Mouse (Mus musculus): ENCODE data around the gene Fgfr2. TPM values are rescaled to one million over a fixed set of nuclear protein-coding genes. Genes with fewer than 3 reads are reported as not detected.
"Not testable (repeated sequence)": the region's sequence is repeated elsewhere in the genome, so short reads cannot be mapped to it uniquely, and the experiment has no call there.

Gene Fgfr2
- polyA plus RNA-seq, 1 experiment = 52.3 TPM

GRCm38 (mm10) chr7:130435776-130436175 lies 2687.4 kb downstream of the Fgfr2 start:
- DNase-seq (ENCODE audit: low read depth) = no peak
- TF ChIP-seq POLR2A (IDR thresholded peaks at IDR 0.05; ENCODE audit: borderline replicate concordance, extremely low read depth, insufficient read depth, insufficient read length, poor library complexity, severe bottlenecking) = no peak
- TF ChIP-seq CTCF (IDR thresholded peaks at IDR 0.05; ENCODE audit: borderline replicate concordance, extremely low read depth, insufficient read depth, insufficient read length) = no peak

DNA sequence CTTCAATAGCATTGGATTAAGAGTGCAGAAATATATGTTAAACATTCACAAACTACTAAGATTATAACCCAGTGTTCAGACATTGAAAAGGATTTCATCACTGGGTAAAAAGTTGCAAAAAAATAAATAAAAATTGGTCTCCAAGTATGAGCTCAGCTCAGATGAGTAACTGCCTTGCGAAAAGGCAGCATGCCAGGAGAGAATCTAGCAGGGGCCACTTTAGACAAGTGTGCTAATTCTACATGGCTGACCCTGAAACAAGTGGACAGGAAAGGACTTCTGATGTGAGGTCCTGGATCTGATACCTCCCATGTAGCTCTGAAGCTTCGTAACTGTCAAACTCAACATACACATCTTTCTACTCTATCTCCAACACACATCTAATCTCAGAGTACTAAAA lies 2691.0 kb downstream of the Fgfr2 start:
- TF ChIP-seq CTCF (IDR thresholded peaks at IDR 0.05; ENCODE audit: borderline replicate concordance, extremely low read depth, insufficient read depth, insufficient read length) (no peak), POLR2A (IDR thresholded peaks at IDR 0.05; ENCODE audit: borderline replicate concordance, extremely low read depth, insufficient read depth, insufficient read length, poor library complexity, severe bottlenecking) (no peak)

DNA sequence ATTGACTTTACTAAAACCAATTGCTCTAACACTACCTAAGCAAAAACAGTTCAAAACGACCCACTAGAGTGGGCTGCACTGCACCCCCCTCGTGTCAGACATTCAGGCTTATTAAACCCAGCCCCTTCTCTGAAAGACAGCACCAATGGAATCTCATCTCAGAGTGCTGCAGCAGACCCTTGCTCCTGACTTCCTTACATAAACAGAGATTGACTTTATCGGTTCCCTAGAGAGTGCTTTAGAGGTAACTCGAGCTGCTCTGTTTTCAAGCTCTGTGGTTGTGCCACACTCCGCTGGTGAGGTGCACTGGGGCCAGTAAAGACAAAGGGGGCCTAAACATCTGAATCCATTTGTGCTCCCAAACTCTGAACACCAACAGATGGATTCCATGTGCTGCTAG lies 2696.6 kb downstream of the Fgfr2 start:
- TF ChIP-seq POLR2A (IDR thresholded peaks at IDR 0.05; ENCODE audit: borderline replicate concordance, extremely low read depth, insufficient read depth, insufficient read length, poor library complexity, severe bottlenecking) (no peak), CTCF (IDR thresholded peaks at IDR 0.05; ENCODE audit: borderline replicate concordance, extremely low read depth, insufficient read depth, insufficient read length) (no peak)
- peak; percentile 13 for DNase-seq (ENCODE audit: low read depth)

More for the DNA sequence above, 2691.0 kb downstream of the Fgfr2 start:
- no peak for DNase-seq (ENCODE audit: low read depth)

- TF ChIP-seq POLR2A (IDR thresholded peaks at IDR 0.05; ENCODE audit: borderline replicate concordance, extremely low read depth, insufficient read depth, insufficient read length, poor library complexity, severe bottlenecking) = no peak
- TF ChIP-seq CTCF (IDR thresholded peaks at IDR 0.05; ENCODE audit: borderline replicate concordance, extremely low read depth, insufficient read depth, insufficient read length) = no peak
Observed at GRCm38 (mm10) chr7:130425991-130426390, 2697.2 kb downstream of the Fgfr2 start.

DNA sequence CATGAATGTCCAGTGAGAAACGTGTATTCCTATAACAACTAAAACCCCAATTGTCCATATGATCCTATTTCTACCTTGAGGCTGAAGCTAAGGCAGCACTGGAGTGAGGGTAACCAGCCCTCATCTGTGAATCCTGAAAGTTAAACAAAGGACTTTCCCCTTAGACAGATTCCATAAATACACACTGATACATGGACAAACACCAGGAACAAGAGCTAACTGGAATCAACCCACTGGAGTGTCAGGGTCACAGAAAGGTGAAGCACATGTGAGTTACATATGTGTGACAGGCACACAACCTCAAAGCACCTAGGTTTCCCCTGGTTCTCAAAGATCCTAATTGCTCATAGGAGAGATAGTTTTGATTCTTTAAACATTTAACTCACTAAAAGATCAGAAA lies 2703.2 kb downstream of the Fgfr2 start:
- TF ChIP-seq POLR2A (IDR thresholded peaks at IDR 0.05; ENCODE audit: borderline replicate concordance, extremely low read depth, insufficient read depth, insufficient read length, poor library complexity, severe bottlenecking) = no peak
- DNase-seq (ENCODE audit: low read depth) = no peak

More at GRCm38 (mm10) chr7:130425991-130426390, 2697.2 kb downstream of the Fgfr2 start:
- DNase-seq (ENCODE audit: low read depth) = no peak

DNA sequence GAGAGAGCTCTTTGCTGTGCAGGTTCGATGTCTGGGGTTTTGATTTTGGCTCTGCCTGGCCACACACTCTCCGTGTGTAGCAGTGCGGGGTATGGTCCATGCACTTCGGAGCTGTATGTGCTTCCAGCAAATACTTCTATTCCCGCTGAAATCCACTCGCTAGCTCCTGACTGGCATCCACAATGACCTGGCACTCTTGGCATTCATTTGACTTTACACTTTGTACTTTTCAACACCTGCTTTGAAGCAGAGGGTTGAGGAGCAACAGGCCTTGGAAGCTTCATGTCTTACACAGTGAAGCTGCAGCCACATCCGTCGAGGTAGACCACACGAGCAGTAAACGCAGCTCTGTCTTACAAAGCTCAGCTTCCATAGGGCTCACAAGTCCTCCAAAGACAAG lies 2715.5 kb downstream of the Fgfr2 start:
- TF ChIP-seq POLR2A (IDR thresholded peaks at IDR 0.05; ENCODE audit: borderline replicate concordance, extremely low read depth, insufficient read depth, insufficient read length, poor library complexity, severe bottlenecking) (no peak), CTCF (IDR thresholded peaks at IDR 0.05; ENCODE audit: borderline replicate concordance, extremely low read depth, insufficient read depth, insufficient read length) (no peak)
- peak; percentile 11 for DNase-seq (ENCODE audit: low read depth)

DNA sequence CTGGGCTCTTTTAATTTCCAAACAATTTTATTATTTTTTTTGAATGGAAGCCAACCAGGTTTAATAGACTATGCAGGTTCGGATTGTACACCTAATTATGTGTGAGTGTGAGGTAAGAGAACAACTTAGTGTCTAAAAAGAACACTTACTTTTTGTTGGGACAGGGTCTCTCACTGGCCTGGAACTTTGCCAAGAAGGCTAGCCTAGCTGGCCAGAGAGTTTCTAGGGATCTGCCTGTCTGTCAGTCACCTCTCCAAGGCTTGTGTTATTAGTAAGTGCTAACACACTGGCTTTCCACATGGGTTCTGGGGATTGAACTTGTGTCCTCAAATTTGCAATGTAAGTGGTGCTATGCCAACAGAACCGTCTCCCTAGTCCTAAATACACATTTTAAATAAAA lies 2719.8 kb downstream of the Fgfr2 start:
- peak; percentile 64 for DNase-seq (ENCODE audit: low read depth)

DNA sequence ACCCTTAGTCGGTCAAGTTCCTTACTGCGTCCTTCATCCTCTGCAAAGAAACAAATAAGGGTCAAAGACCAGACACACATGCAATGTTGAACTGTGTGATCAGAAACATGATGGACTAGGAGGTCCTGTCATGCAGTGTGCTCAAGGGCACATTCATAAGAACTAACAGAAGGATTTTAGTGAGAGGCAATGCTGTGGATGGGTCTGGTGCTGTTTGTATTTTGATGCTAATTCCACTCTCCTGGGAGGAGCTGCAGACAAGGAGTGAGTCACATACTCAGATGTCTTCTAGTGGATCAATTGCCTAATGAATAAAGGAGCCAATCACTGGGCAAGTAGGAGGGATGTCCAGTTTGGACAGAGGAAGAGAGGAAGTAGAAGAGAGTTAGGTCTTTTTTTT lies 2728.5 kb downstream of the Fgfr2 start:
- TF ChIP-seq CTCF (IDR thresholded peaks at IDR 0.05; ENCODE audit: borderline replicate concordance, extremely low read depth, insufficient read depth, insufficient read length) (no peak), POLR2A (IDR thresholded peaks at IDR 0.05; ENCODE audit: borderline replicate concordance, extremely low read depth, insufficient read depth, insufficient read length, poor library complexity, severe bottlenecking) (no peak)
- DNase-seq (ENCODE audit: low read depth) = no peak

More for the DNA sequence above, 2719.8 kb downstream of the Fgfr2 start:
- TF ChIP-seq CTCF (IDR thresholded peaks at IDR 0.05; ENCODE audit: borderline replicate concordance, extremely low read depth, insufficient read depth, insufficient read length) = no peak
- TF ChIP-seq POLR2A (IDR thresholded peaks at IDR 0.05; ENCODE audit: borderline replicate concordance, extremely low read depth, insufficient read depth, insufficient read length, poor library complexity, severe bottlenecking) = no peak

- not testable (repeated sequence) for DNase-seq (ENCODE audit: low read depth)
Observed at GRCm38 (mm10) chr7:130390060-130390459, 2733.1 kb downstream of the Fgfr2 start.

GRCm38 (mm10) chr7:130386308-130386707 lies 2736.8 kb downstream of the Fgfr2 start:
- peak; percentile 58 for DNase-seq (ENCODE audit: low read depth)
- no peak for TF ChIP-seq CTCF (IDR thresholded peaks at IDR 0.05; ENCODE audit: borderline replicate concordance, extremely low read depth, insufficient read depth, insufficient read length)
- no peak for TF ChIP-seq POLR2A (IDR thresholded peaks at IDR 0.05; ENCODE audit: borderline replicate concordance, extremely low read depth, insufficient read depth, insufficient read length, poor library complexity, severe bottlenecking)

DNA sequence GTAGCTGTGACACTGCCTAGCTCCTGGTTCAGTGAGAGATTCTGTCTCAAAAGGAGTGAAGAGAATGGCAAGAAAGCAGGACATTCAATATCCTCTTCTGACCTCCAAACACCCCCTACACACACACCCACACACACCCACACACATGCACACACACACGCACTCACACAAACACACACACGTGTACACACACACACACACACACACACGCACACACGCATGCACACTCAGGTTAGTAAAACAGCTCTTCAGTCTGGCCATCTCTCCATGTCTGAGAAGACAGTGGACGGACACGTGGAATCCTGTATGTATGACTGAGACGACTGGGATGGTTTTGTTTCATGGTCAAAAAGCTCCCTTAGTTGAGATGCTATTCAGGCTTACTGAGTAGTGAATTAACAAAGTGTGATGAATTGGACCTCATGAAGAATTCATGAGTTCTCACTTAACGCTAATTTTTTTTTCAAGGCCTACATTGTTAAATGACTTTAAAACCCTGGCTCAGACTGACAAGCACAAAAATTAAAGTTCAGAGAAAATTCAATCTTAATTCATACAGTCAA lies 2737.3 kb downstream of the Fgfr2 start:
- TF ChIP-seq CTCF (IDR thresholded peaks at IDR 0.05; ENCODE audit: borderline replicate concordance, extremely low read depth, insufficient read depth, insufficient read length) (no peak), POLR2A (IDR thresholded peaks at IDR 0.05; ENCODE audit: borderline replicate concordance, extremely low read depth, insufficient read depth, insufficient read length, poor library complexity, severe bottlenecking) (no peak)

DNA sequence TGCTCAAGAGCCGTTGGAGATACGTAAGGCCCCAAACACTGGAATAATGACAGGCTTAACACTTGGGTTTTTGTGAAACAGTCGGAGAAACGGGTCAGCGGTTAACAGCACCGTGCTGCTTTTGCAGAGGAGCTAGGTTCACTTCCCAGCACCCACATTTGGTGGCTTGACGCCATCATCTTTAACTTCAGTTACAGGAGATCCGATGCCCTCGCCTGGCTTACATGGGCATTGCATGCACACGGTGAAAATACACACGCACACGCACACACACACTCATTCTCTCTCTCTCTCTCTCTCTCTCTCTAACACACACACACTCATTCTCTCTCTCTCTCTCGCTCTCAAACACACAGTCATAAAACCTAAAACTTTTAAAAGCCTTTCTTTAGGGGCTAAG lies 2741.0 kb downstream of the Fgfr2 start:
- DNase-seq (ENCODE audit: low read depth) = no peak
- TF ChIP-seq POLR2A (IDR thresholded peaks at IDR 0.05; ENCODE audit: borderline replicate concordance, extremely low read depth, insufficient read depth, insufficient read length, poor library complexity, severe bottlenecking) (no peak), CTCF (IDR thresholded peaks at IDR 0.05; ENCODE audit: borderline replicate concordance, extremely low read depth, insufficient read depth, insufficient read length) (peak; percentile 35; the same call in 1 of the 2 replicates)

More for the DNA sequence above, 2737.3 kb downstream of the Fgfr2 start:
- DNase-seq (ENCODE audit: low read depth) = peak; percentile 77

All from brain, embryonic 14.5 days (tissue).